In genomic region chr6:96043711-96044110, GRCm38 (mm10) we compare ENCODE assay signal across 24 mouse cellular contexts.
A peak's percentile ranks its signal among the peaks of the same experiment; 100 is the strongest.
DNase-seq lines count a peak whose midpoint lies in the region; ATAC-seq and TF ChIP-seq lines count a peak whose summit lies in the region.
"Had no signal": no experiment of that assay in that cellular context is flagged by ENCODE, and none has a peak within 500 bp of the region (broad histone marks: within the 10 kb centered on the region; RNA-seq: fewer than 3 reads in every experiment).

No protein-coding gene starts in this region.

- H3K4me3 ChIP-seq in kidney, adult 2 months (ENCODE audit: insufficient read depth, low read depth, low read length), result no peak overlapping the region
- no peak overlapping the region for H3K4me3 ChIP-seq in kidney, embryonic 15.5 days (replicated peaks)
- H3K4me3 ChIP-seq in lung, embryonic 16.5 days (ENCODE audit: low read length), result no peak overlapping the region
- H3K4me3 ChIP-seq in lung, adult 2 months (replicated peaks; ENCODE audit: extremely low read depth, low read depth, low read length), result no peak overlapping the region
- H3K4me3 ChIP-seq: forebrain, embryonic 10.5 days; forebrain, embryonic 13.5 days; heart, adult 2 months; heart, embryonic 10.5 days; heart, embryonic 13.5 days had no signal

- no peaks in the 10 kb centered on the region for H3K36me3 ChIP-seq in kidney, adult 2 months (ENCODE audit: control insufficient read depth, insufficient read depth, low read length)
- no peaks in the 10 kb centered on the region for H3K36me3 ChIP-seq in kidney, embryonic 15.5 days
- H3K36me3 ChIP-seq in lung, embryonic 16.5 days (ENCODE audit: control insufficient read depth, insufficient read depth, low read length), result no peaks in the 10 kb centered on the region
- H3K36me3 ChIP-seq: forebrain, embryonic 10.5 days; heart, embryonic 10.5 days; heart, embryonic 13.5 days had no signal

- no peaks in the 10 kb centered on the region for H3K27me3 ChIP-seq in kidney, adult 2 months (replicated peaks; ENCODE audit: control insufficient read depth, insufficient read depth, low read length)
- H3K27me3 ChIP-seq in kidney, embryonic 15.5 days, result no peaks in the 10 kb centered on the region
- no peaks in the 10 kb centered on the region for H3K27me3 ChIP-seq in lung, embryonic 16.5 days (ENCODE audit: control insufficient read depth, insufficient read depth, low read depth, low read length)
- H3K27me3 ChIP-seq: forebrain, embryonic 13.5 days; heart, embryonic 13.5 days had no signal

- peak overlapping the region; percentile 30; the same call in 1 of the 2 replicates for H3K4me2 ChIP-seq in kidney, embryonic 15.5 days
- H3K4me2 ChIP-seq in lung, embryonic 16.5 days (ENCODE audit: low read depth, low read length), result peak overlapping the region; percentile 38; the same call in 1 of the 2 replicates
- H3K4me2 ChIP-seq: forebrain, embryonic 13.5 days; heart, embryonic 13.5 days had no signal

- H3K4me1 ChIP-seq in kidney, adult 2 months (ENCODE audit: control insufficient read depth, insufficient read depth, low read length), result no peaks in the 10 kb centered on the region
- H3K4me1 ChIP-seq in kidney, embryonic 15.5 days, result peaks cover 3% of the 10 kb centered on the region; the same call in 1 of the 2 replicates
- no peaks in the 10 kb centered on the region for H3K4me1 ChIP-seq in lung, embryonic 16.5 days (replicated peaks; ENCODE audit: control insufficient read depth, insufficient read depth, low read length)
- no peaks in the 10 kb centered on the region for H3K4me1 ChIP-seq in lung, adult 2 months (ENCODE audit: control insufficient read depth, insufficient read depth, low read length)
- H3K4me1 ChIP-seq: forebrain, embryonic 10.5 days; forebrain, embryonic 13.5 days; heart, embryonic 10.5 days; heart, embryonic 13.5 days had no signal

- DNase-seq in kidney, adult 2 months, result peak; percentile 52
- no peak for DNase-seq in kidney, postnatal 10 days
- no peak for DNase-seq in kidney, adult 11 months
- DNase-seq in lung, adult 2 months, result no peak
- DNase-seq in layer of hippocampus, adult 11-12 months (ENCODE audit: low spot score), result no peak
- no peak for DNase-seq in ovary, postnatal 36 days (ENCODE audit: low spot score)
- DNase-seq: adrenal gland, adult 8-10 months; adrenal gland, postnatal 25 days; cerebellum, adult 11-12 months; cerebellum, adult 8-10 months; cerebellum, postnatal 10 days; gastrocnemius, postnatal 10 days; gastrocnemius, postnatal 36 days; heart, adult 2 months; heart, postnatal 14 days; heart, postnatal 4 days had no signal

- peak; percentile 74 for ATAC-seq in kidney, embryonic 15.5 days (replicated peaks; ENCODE audit: low FRiP score)
- ATAC-seq in lung, embryonic 16.5 days (ENCODE audit: low read depth), result no peak
- ATAC-seq: activated CD4-positive, CD25-positive, alpha-beta regulatory T cell, adult 4 months; forebrain, embryonic 13.5 days; forebrain, embryonic 16.5 days had no signal

- WGBS in kidney, adult 2 months, result 25% methylated on average over 4 of the region's 4 CpGs
- WGBS in kidney, embryonic 15.5 days, result 11% methylated on average over 4 of the region's 4 CpGs
- WGBS in lung, embryonic 16.5 days, result 34% methylated on average over 4 of the region's 4 CpGs
- WGBS in lung, adult 2 months, result 57% methylated on average over 4 of the region's 4 CpGs

- no peak for TF ChIP-seq POLR2A in kidney, adult 2 months (IDR thresholded peaks at IDR 0.05; ENCODE audit: low read depth, low read length)
- no peak for TF ChIP-seq POLR2A in lung, adult 2 months (IDR thresholded peaks at IDR 0.05; ENCODE audit: borderline replicate concordance, extremely low read depth, low read depth, low read length)

- H3K9ac ChIP-seq in kidney, embryonic 15.5 days, result no peak overlapping the region
- H3K9ac ChIP-seq in lung, embryonic 16.5 days (ENCODE audit: low read length), result no peak overlapping the region
- H3K9ac ChIP-seq: forebrain, embryonic 13.5 days; heart, embryonic 13.5 days had no signal

- peak overlapping the region; percentile 38; the same call in 1 of the 2 replicates for H3K27ac ChIP-seq in kidney, adult 2 months (ENCODE audit: insufficient read depth, low read depth, low read length)
- H3K27ac ChIP-seq in kidney, embryonic 15.5 days, result 0 out of 2 replicates have a peak overlapping the region, but pooled peaks have one; percentile 18
- no peak overlapping the region for H3K27ac ChIP-seq in lung, embryonic 16.5 days (ENCODE audit: low read length)
- H3K27ac ChIP-seq: forebrain, embryonic 10.5 days; forebrain, embryonic 13.5 days; heart, adult 2 months; heart, embryonic 10.5 days; heart, embryonic 13.5 days had no signal

- TF ChIP-seq CTCF in kidney, adult 2 months (conservative IDR thresholded peaks at IDR 0.05; ENCODE audit: insufficient read depth, insufficient read length, low read depth, low read length), result no peak
- TF ChIP-seq CTCF in lung, adult 2 months (IDR thresholded peaks at IDR 0.05; ENCODE audit: insufficient read depth, low read length), result no peak

- no peaks in the 10 kb centered on the region for H3K9me3 ChIP-seq in kidney, embryonic 15.5 days (replicated peaks)
- H3K9me3 ChIP-seq in lung, embryonic 16.5 days (ENCODE audit: control insufficient read depth, low read length), result no peaks in the 10 kb centered on the region
- H3K9me3 ChIP-seq: forebrain, embryonic 10.5 days; forebrain, embryonic 13.5 days; heart, embryonic 10.5 days; heart, embryonic 13.5 days had no signal
